Mouse (Mus musculus) gastrocnemius, adult 2 months (tissue): ENCODE measurements around the gene Otud6a. TPM values are rescaled to one million over a fixed set of nuclear protein-coding genes. Genes with fewer than 3 reads are reported as not detected.

ENCODE experiments used
- DNase-seq: peaks from one replicate; pipeline ENCODE4 v3.0.0; 2022
- H3K27ac ChIP-seq: fragments of 200-600 bp; 2 replicates; pipeline ENCODE4 v1.8.1; 2022; ENCODE audit warnings: mild to moderate bottlenecking
- H3K4me3 ChIP-seq: fragments of 200-600 bp; 2 replicates; pipeline ENCODE4 v1.8.1; 2022; ENCODE audit warnings: mild to moderate bottlenecking, moderate library complexity
- CTCF ChIP-seq: fragments of 200-600 bp; IDR thresholded peaks from 2 replicates; pipeline ENCODE4 v1.8.1; 2022; ENCODE audit warnings: antibody characterized with exemption, mild to moderate bottlenecking, moderate library complexity
- intact Hi-C: fragments of 180-260 bp; cut with DNase I; formaldehyde crosslinking; loops from one replicate; pipeline ENCODE4 v1.15.1; 2025
- microRNA-seq: library from miRNA; unstranded; fragments of <30 nt; microRNA quantifications from one replicate; pipeline ENCODE4 v1.2.0, GENCODE M21; 2021
- total RNA-seq, 2 experiments: library from RNA; stranded (reverse); gene quantifications; 2 replicates each; pipeline ENCODE4 v1.2.3; 2021

The Otud6a gene
- total RNA-seq, 2 experiments from 2014 or later, result not detected

GRCm38 (mm10) chrX:100475569-100476223, 46.9 kb downstream of the Otud6a start:
- DNase-seq, result no peak
- no peak for TF ChIP-seq CTCF
- Histone ChIP-seq H3K4me3 (no peak overlapping the region), H3K27ac (no peak overlapping the region)
- intact Hi-C loops, result no loop called here

Small RNA genes lying within 50 kb of the gene (microRNA-seq; reads per million reads assigned to microRNA genes)
- gene Mir676, result 793 reads per million, percentile 74 among the genes with 10 or more reads in this experiment

Other genes with a start within 250 kb of the Otud6a start
- not detected for gene Awat2, start 13.7 kb downstream of the Otud6a start, total RNA-seq
- 10 to 100 TPM; 35.2 to 39.9 TPM for gene Igbp1, start 65.3 kb downstream of the Otud6a start, total RNA-seq
- under 1 TPM; 0.28 to 0.46 TPM for gene Dgat2l6, start 95.8 kb downstream of the Otud6a start, total RNA-seq
- not detected for gene Awat1, start 143.2 kb downstream of the Otud6a start, total RNA-seq
- gene P2ry4, start 165.9 kb downstream of the Otud6a start, total RNA-seq, result under 1 TPM in 1 of 2 experiments, not detected in 1; 0.06 TPM
- gene Arr3, start 176.5 kb downstream of the Otud6a start, total RNA-seq, result not detected
- gene Kif4, start 196.7 kb downstream of the Otud6a start, total RNA-seq, result under 1 TPM; 0.15 to 0.22 TPM
- 10 to 100 TPM; 10.6 to 14.5 TPM for gene Pdzd11, start 197.6 kb downstream of the Otud6a start, total RNA-seq